Mouse (Mus musculus): Measurements from ENCODE around the gene Vav3.

Vav3 gene

GRCm38 (mm10) chr3:109499861-109500456 is 159.5 kb downstream of the Vav3 start:
- DNase-seq (ENCODE audit: low spot score) = no peak

GRCm38 (mm10) chr3:109509784-109510183 is 169.3 kb downstream of the Vav3 start:
- DNase-seq (ENCODE audit: low spot score) = no peak

GRCm38 (mm10) chr3:109511849-109512248 is 171.4 kb downstream of the Vav3 start:
- no peak for DNase-seq (ENCODE audit: low spot score)

DNA sequence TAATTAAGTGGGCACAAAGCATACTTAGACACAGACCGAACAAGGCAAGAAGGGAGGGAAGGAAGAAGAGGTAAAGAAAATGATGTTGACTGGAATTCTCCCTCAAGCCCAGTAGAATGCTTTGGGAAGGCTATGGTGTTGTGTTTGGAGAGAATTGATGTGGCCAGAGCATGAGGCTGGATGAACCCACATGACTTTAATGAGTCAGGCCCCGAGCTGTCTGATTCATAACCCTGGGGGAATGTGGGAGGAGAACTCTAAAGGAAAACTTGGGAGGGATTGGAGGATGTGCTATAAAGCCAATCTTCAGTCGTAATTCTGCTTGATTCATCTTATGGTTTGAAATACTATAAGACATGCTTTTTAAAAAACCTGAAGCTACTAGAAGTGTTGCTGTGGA is 175.0 kb downstream of the Vav3 start:
- no peak for DNase-seq (ENCODE audit: low spot score)

GRCm38 (mm10) chr3:109516372-109516771 is 175.9 kb downstream of the Vav3 start:
- DNase-seq (ENCODE audit: low spot score) = no peak

DNA sequence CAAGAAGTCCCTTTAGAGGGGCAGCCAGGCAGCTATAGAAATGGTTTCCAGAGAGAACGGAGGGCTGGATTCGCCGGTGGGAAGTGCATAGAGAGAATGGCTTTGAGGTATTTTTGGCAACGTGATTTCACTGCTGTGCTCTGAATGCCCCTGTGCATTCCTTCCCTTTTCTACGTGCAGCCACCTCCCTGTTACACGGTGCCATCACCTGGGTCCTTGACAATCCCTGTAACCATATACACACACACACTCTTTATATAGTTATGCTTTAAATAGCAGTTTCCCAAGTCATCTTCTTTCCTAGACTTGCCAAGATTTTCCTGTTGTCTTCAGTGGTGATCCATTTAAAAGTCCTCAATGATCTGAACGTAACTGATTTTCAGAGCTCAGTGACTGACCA is 181.7 kb downstream of the Vav3 start:
- no peak for DNase-seq (ENCODE audit: low spot score)

GRCm38 (mm10) chr3:109525825-109526224 is 185.4 kb downstream of the Vav3 start:
- no peak for DNase-seq (ENCODE audit: low spot score)

DNA sequence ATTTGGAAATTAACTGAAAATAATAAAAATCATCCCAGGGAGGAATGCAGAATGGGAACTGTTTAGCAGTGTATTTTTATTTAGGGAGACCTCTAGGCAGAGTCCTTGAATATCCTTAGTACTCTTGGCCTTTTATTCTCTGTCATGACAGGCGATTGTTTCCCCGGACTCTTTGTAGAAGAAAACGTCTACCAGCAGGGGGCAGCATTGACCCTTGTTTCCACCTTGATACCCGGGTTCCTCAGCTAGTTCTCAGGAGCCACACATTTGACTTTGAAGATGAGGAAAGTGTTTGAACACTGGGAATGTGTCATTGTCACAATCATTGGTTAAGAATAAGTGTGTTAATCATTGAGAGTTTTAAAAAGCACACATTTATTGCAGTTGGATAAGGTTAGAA is 185.8 kb downstream of the Vav3 start:
- peak; percentile 73 for DNase-seq (ENCODE audit: low spot score)

DNA sequence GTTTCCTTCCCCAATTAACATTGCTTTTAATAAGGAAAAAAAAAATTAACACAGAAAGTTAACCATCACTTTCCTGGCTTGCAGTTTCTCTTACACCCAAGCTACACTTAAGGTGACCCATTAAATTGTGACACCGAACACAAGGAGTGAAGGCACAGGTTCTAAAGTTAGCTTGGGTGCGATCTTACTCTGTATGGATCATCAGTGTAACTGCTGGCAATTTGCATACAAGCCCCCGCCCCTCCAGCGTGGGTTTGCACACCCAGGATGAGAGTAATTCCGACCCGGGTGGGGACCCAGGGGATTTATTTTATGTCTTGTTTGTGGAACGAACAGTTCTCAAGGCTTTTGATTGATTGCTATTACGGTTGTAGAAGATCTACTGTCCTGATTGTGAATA is 186.2 kb downstream of the Vav3 start:
- DNase-seq (ENCODE audit: low spot score) = no peak

GRCm38 (mm10) chr3:109528688-109529087 is 188.2 kb downstream of the Vav3 start:
- no peak for DNase-seq (ENCODE audit: low spot score)

GRCm38 (mm10) chr3:109537686-109538085 is 197.2 kb downstream of the Vav3 start:
- no peak for DNase-seq (ENCODE audit: low spot score)

GRCm38 (mm10) chr3:109540009-109540408 is 199.6 kb downstream of the Vav3 start:
- no peak for DNase-seq (ENCODE audit: low spot score)

DNA sequence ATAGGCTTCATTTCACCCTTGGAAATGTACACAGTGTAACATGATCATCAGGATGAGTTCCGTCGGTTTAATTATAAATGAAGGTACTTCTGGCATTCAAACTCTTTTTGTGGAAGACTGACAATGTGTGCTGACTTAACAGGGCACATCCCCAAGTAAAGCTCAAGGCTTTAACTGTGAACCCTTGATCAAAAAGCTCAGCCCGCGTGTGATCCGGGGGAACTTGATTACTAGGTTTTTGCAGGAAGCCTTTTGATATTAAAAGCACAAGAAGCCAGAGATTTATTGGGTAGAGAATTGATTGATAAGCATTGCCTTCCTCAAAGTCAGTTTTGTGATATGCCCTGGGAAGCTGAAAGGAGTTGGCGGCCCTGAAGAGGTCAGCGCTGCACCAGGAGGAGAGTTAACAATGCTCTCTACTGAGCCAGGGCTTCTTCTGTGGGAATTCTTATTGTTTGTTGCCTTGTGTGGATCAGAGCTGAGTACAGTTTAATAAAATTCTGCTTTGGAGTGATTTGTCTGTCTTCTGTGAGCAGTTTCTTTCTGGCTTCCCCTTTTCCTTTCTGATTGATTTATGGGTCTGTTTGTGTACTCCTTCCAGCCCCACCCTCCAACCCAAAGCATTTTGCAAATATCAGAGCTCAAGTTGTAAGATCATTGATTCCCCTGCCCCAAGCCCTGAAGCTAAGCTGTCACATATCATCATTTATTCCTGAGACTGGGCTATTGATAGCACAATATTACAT is 204.2 kb downstream of the Vav3 start:
- no peak for DNase-seq (ENCODE audit: low spot score)

DNA sequence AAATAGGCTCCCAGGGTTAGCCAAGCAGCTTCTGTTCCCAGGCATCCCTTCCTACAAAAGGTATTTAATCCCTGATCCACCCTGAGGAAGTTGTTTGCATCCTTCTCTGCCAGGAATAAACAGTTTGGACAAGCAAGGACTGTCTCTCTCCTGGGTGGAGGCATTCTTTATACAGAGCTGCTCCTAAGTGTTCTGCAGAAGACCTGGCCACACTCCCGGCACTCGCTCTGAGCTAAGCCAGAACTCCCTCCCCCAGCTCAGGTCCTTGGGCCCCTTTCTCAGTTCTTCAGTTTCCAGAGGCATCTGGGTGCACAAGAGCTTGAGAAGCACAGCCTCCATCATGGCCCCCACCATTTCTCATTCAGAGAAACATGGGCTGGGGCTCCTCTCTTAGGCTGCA is 216.9 kb downstream of the Vav3 start:
- DNase-seq (ENCODE audit: low spot score) = peak; percentile 12

DNA sequence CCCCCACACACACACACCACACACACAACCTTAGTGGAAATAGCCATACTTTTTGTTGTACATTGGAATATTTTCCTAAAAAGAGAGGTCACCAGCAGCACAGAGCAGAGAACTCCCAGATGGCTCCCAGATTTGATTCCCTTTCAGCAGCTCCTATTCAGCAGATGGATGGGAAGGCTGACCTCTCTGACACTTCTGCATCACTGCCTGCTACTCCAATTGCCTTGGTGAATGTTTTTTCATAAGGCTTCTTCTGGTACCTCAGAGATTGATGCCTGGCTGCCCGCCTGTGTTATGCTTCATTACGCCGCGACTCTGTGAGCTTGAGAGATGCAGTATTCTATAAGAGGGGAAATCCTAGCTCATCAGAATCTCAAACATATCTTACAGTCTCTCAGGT is 220.8 kb downstream of the Vav3 start:
- no peak for DNase-seq (ENCODE audit: low spot score)

DNA sequence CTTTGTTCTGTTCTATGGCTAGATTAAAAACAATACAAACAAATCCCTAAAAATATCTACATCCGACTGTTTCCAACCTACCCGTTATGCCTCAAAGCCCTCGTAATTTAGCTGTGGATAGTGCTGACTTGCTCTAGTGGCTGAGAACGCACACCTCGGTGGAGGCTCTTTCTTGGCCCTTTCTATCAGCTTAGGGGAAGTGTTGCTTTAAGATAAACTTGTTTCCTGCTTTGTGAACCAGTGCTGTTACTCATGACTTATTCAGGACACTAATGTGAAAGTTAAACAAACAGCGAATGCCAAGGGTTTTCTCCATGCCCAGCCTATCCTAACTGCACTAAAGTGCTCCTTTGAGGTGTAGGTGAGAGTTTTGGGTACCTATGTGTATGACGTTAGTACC is 221.3 kb downstream of the Vav3 start:
- no peak for DNase-seq (ENCODE audit: low spot score)

DNA sequence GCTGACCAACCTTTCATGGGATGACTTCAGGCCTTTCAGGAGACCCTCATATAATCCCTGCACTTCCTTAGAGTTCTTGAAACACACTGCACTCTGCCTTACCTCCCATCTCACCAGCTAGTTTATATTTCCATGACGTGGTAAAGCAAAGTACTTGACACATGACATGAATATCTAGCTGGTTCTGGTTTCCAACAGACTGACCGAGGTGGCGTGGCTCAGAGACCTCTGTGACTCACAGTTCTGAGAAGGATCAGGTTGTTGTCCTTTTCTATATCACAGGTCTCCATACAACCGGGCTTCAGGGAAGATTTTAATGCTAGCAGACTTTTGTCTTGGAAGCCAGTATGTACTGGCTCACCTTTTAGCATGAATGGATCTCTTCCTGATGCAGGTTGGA is 221.8 kb downstream of the Vav3 start:
- DNase-seq (ENCODE audit: low spot score) = no peak

DNA sequence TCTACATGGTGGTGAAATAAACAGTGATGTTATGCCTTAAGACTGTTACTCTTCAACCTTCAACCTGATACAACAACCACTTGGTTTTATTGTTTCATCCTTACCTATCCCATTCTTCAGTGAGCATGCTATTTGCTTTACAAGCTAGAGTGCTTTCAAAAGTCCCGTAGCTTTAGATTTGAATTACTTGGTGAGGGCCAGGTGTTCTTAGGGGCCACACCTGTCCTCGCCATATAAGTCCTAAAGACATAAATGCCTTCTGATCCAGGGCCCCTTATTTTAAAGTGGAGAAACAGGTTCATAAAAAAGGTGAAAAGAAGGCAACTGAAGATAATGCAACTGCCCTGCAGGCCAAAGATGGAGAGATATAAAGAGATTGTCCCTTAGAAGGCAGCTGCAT is 224.0 kb downstream of the Vav3 start:
- DNase-seq (ENCODE audit: low spot score) = no peak

- peak; percentile 29 for DNase-seq (ENCODE audit: low spot score)
Measured at GRCm38 (mm10) chr3:109568542-109569265, 228.3 kb downstream of the Vav3 start.

DNA sequence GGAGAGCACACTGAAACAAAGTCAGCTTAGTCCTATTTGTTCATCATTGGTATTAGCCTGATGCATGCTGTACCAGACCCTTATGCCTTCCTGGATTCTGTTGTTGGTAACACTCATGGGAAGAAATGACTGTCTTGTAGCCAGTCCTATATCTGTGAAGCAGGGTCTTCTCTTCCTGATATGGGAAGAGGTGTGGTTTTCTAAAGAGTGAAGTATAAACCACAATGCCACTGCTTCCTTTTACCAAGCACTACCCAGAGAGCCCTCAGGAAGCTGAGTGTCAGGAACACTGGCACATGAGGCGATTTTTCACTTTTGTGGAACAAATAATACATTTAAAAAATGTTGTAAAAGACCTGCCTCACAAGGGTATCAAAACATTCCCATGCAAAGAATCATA is 231.0 kb downstream of the Vav3 start:
- no peak for DNase-seq (ENCODE audit: low spot score)

- DNase-seq (ENCODE audit: low spot score) = peak; percentile 28
Measured at GRCm38 (mm10) chr3:109572871-109573270, 232.4 kb downstream of the Vav3 start.

DNA sequence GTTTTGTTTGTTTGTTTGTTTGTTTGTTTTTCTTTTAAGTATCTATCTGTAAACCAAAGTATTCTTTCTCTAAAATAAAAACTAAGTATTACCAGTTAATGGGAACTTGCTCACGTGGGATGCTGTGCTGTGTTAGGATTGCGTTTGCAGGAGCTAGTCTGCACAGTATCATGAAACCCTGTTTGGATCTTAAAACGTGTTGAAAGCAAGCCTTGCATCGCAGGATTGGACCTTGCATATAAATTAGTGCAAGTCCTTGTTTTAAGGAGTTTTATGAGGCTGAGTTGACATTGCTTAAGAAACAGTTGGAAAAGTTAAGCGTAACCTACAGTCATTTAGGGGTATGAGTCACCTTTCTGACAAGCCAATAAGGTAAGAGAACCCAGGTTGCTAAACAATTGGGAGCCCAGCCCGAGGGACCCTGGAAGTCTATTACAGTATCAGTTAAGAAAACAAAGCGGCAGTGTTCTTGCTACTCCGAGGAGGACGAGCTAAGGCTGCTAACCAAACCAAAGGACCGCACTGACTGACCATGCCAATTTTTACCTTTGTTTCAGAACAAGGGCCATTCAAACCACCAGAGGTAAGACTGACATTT is 233.2 kb downstream of the Vav3 start:
- DNase-seq (ENCODE audit: low spot score) = no peak

GRCm38 (mm10) chr3:109574161-109574560 is 233.7 kb downstream of the Vav3 start:
- DNase-seq (ENCODE audit: low spot score) = no peak
